Comparison of ENCODE assay signal across 7 mouse cellular contexts in genomic region chr7:99386030-99386429, GRCm38 (mm10). TPM values are rescaled to one million over a fixed set of nuclear protein-coding genes. Genes with fewer than 3 reads are reported as not detected.
DNase-seq lines count a peak whose midpoint lies in the region; ATAC-seq and TF ChIP-seq lines count a peak whose summit lies in the region.

No protein-coding gene starts in this region.

- H3K79me3 ChIP-seq in C2C12 (ENCODE audit: low read depth), result peaks cover 3% of the 10 kb centered on the region

- H3ac ChIP-seq in C2C12 (ENCODE audit: control insufficient read depth, insufficient read length, low read depth), result no peak overlapping the region

- intact Hi-C loops in gastrocnemius, adult 2 months (cut with DNase I), result no loop called here

- H3K9ac ChIP-seq in hindbrain, embryonic 14.5 days, result 0 out of 2 replicates have a peak overlapping the region, but pooled peaks have one; percentile 86

- no peaks in the 10 kb centered on the region for H3K27me3 ChIP-seq in C2C12 (ENCODE audit: control insufficient read depth, insufficient read depth, insufficient read length)
- no peaks in the 10 kb centered on the region for H3K27me3 ChIP-seq in hindbrain, embryonic 14.5 days (ENCODE audit: control insufficient read depth, insufficient read depth, low read length)

- H3K79me2 ChIP-seq in C2C12 (ENCODE audit: control insufficient read depth, insufficient read depth), result peaks cover 27% of the 10 kb centered on the region

- peak overlapping the region; percentile 35 for H3K27ac ChIP-seq in gastrocnemius, adult 2 months
- H3K27ac ChIP-seq in hindbrain, embryonic 14.5 days, result no peak overlapping the region

- ATAC-seq in hindbrain, embryonic 14.5 days (ENCODE audit: low FRiP score), result no peak
- ATAC-seq in megakaryocyte, adult 5-6 weeks (ENCODE audit: poor library complexity, severe bottlenecking), result no peak

- peak overlapping the region; percentile 94; the same call in 1 of the 2 replicates for H3K4me2 ChIP-seq in hindbrain, embryonic 14.5 days (replicated peaks)

- TF ChIP-seq CTCF in C2C12 (IDR thresholded peaks at IDR 0.05; ENCODE audit: control insufficient read depth, insufficient read depth, insufficient read length), result no peak
- TF ChIP-seq CTCF in gastrocnemius, adult 2 months (IDR thresholded peaks at IDR 0.05), result no peak

- no peaks in the 10 kb centered on the region for H3K9me3 ChIP-seq in hindbrain, embryonic 14.5 days (ENCODE audit: control insufficient read depth, low read length)

- DNase-seq in 3134 (ENCODE audit: extremely low read depth, insufficient read length, low spot score), result peak; percentile 74
- DNase-seq in gastrocnemius, adult 2 months, result peak; percentile 87
- DNase-seq in hindbrain, embryonic 14.5 days (ENCODE audit: low spot score), result no peak
- no peak for DNase-seq in layer of hippocampus, postnatal 10 days (ENCODE audit: low spot score in 2 of 2)
- no peak for DNase-seq in layer of hippocampus, postnatal 36 days

- H3K4me3 ChIP-seq in C2C12 (ENCODE audit: insufficient read depth, poor library complexity, severe bottlenecking), result no peak overlapping the region
- H3K4me3 ChIP-seq in gastrocnemius, adult 2 months, result no peak overlapping the region
- no peak overlapping the region for H3K4me3 ChIP-seq in hindbrain, embryonic 14.5 days (replicated peaks; ENCODE audit: low read length)

- H3K4me1 ChIP-seq in hindbrain, embryonic 14.5 days (replicated peaks; ENCODE audit: control insufficient read depth, insufficient read depth, low read length), result peaks cover 36% of the 10 kb centered on the region

- no peaks in the 10 kb centered on the region for H3K36me3 ChIP-seq in C2C12 (ENCODE audit: control insufficient read depth, insufficient read depth)
- H3K36me3 ChIP-seq in hindbrain, embryonic 14.5 days (replicated peaks; ENCODE audit: control insufficient read depth, insufficient read depth), result peaks cover 26% of the 10 kb centered on the region

- WGBS in hindbrain, embryonic 14.5 days, result 44% methylated on average over 5 of the region's 5 CpGs

TF ChIP-seq in C2C12, 6 proteins besides CTCF, POLR2A, EP300 and RAD21:
- no peak for TF ChIP-seq USF1 (IDR thresholded peaks at IDR 0.05; ENCODE audit: low read depth)
- peak; percentile 62 for TF ChIP-seq MYOD1 (IDR thresholded peaks at IDR 0.05; ENCODE audit: control insufficient read depth, insufficient read length, low read depth)

RNA-seq across cellular contexts. Expression of gene Gdpd5, which starts 4.8 kb away (rescaled TPM):
- 3.6 TPM for polyA plus RNA-seq in C2C12 (2012; fragmentation: generic; extraction: Trizol)
- 1 to 10 TPM; 5.4 to 6.7 TPM for total RNA-seq in gastrocnemius, adult 2 months (2021)
- polyA plus RNA-seq in hindbrain, embryonic 14.5 days (2014; fragmentation: Nextera tagmentation; extraction: Ambion mirVana), result 37.7 and 46.2 TPM in 2 replicates
- 10 to 100 TPM; 31.4 to 37.4 TPM for total RNA-seq in layer of hippocampus, postnatal 10 days (2021)
- 10 to 100 TPM; 19.1 to 19.9 TPM for total RNA-seq in layer of hippocampus, postnatal 36 days (2021)
- 0.96 and 3.5 TPM in 2 replicates for total RNA-seq in megakaryocyte, adult 5-6 weeks (2015)
- total RNA-seq in megakaryocyte, adult 5-6 weeks (2017), result 0.70 and 1.0 TPM in 2 replicates

RNA-seq across cellular contexts. Expression of gene Serpinh1, which starts 33.0 kb away (rescaled TPM):
- 1,202 TPM for polyA plus RNA-seq in C2C12 (2012; fragmentation: generic; extraction: Trizol)
- 100 to 1,000 TPM in 1 of 2 experiments, 10 to 100 TPM in 1; 47.0 to 124 TPM for total RNA-seq in gastrocnemius, adult 2 months (2021)
- 122 and 128 TPM in 2 replicates for polyA plus RNA-seq in hindbrain, embryonic 14.5 days (2014; fragmentation: Nextera tagmentation; extraction: Ambion mirVana)
- total RNA-seq in layer of hippocampus, postnatal 10 days (2021), result 10 to 100 TPM; 58.2 to 62.0 TPM
- 10 to 100 TPM; 25.7 to 34.6 TPM for total RNA-seq in layer of hippocampus, postnatal 36 days (2021)
- 0.23 and 0.76 TPM in 2 replicates for total RNA-seq in megakaryocyte, adult 5-6 weeks (2015)
- total RNA-seq in megakaryocyte, adult 5-6 weeks (2017), result 0.37 and 0.73 TPM in 2 replicates

Comparison
In these comparisons a context has a peak if more than half of its experiments do, and no peak if none do; other contexts are left out.
1. DNase-seq: peak in 3134 (single experiment) and gastrocnemius, adult 2 months (single experiment); none in hindbrain, embryonic 14.5 days (single experiment), layer of hippocampus, postnatal 10 days (0 of 2) and layer of hippocampus, postnatal 36 days (0 of 2).
2. RNA of gene Serpinh1, which starts 33.0 kb away (total RNA-seq): 47.0 to 124 TPM in gastrocnemius, adult 2 months, 58.2 to 62.0 TPM in layer of hippocampus, postnatal 10 days and 25.7 to 34.6 TPM in layer of hippocampus, postnatal 36 days; 0.23 to 0.76 TPM in megakaryocyte, adult 5-6 weeks; every median in the first group is over 10 times any median in the second.